Mouse (Mus musculus) liver, embryonic 15.5 days (tissue): ENCODE results near the gene Ccdc92b. TPM values are rescaled to one million over a fixed set of nuclear protein-coding genes. Genes with fewer than 3 reads are reported as not detected.

Experiments
- ATAC-seq: fragments of 200-750 bp; cut with Nextera tagmentation; 2 replicates; pipeline ENCODE4 v1.8.0; 2017; ENCODE audit warnings: moderate number of reproducible peaks, mild to moderate bottlenecking, moderate library complexity; ENCODE audit not compliant: insufficient read depth
- H3K27ac ChIP-seq: fragments of 300-500 bp; sonication (generic); replicated peaks from 2 replicates; pipeline ENCODE4 v1.5.1; 2015; ENCODE audit warnings: mild to moderate bottlenecking, inconsistent platforms
- H3K27me3 ChIP-seq: fragments of 300-500 bp; sonication (generic); 2 replicates; pipeline ENCODE4 v1.6.1; 2015; ENCODE audit warnings: mild to moderate bottlenecking, inconsistent platforms
- H3K36me3 ChIP-seq: fragments of 300-500 bp; sonication (generic); replicated peaks from 2 replicates; pipeline ENCODE4 v1.6.1; 2015; ENCODE audit warnings: moderate library complexity, mild to moderate bottlenecking, inconsistent platforms
- H3K4me1 ChIP-seq: fragments of 300-500 bp; sonication (generic); replicated peaks from 2 replicates; pipeline ENCODE4 v1.6.1; 2015; ENCODE audit warnings: inconsistent platforms
- H3K4me2 ChIP-seq: fragments of 300-500 bp; sonication (generic); 2 replicates; pipeline ENCODE4 v1.6.1; 2015; ENCODE audit warnings: moderate library complexity, mild to moderate bottlenecking, inconsistent platforms
- H3K4me3 ChIP-seq: fragments of 300-500 bp; sonication (generic); replicated peaks from 2 replicates; pipeline ENCODE4 v1.5.1; 2015; ENCODE audit warnings: mild to moderate bottlenecking, inconsistent platforms
- H3K9ac ChIP-seq: fragments of 300-500 bp; sonication (generic); 2 replicates; pipeline ENCODE4 v1.6.1; 2015; ENCODE audit warnings: moderate library complexity, mild to moderate bottlenecking, inconsistent platforms
- H3K9me3 ChIP-seq: fragments of 300-500 bp; sonication (generic); replicated peaks from 2 replicates; pipeline ENCODE4 v1.6.1; 2016; ENCODE audit warnings: inconsistent platforms
- WGBS: fragments of 180-500 bp; shearing (Covaris S2); methylation state at CpG from one replicate; pipeline ENCODE4 v1.1.7; 2015; ENCODE audit warnings: mixed read lengths; ENCODE audit not compliant: insufficient replicate concordance; 5-methylcytosine and 5-hydroxymethylcytosine counted together
- polyA plus RNA-seq: library from polyadenylated mRNA; unstranded; fragments of >200 nt; fragmentation: Nextera tagmentation; extraction: Ambion mirVana; gene quantifications from 2 replicates; pipeline ENCODE4 v1.2.1, GENCODE M21; 2015

Gene Ccdc92b
- polyA plus RNA-seq, 1 experiment from 2014 or later = 13.7 TPM

- no peak overlapping the region for H3K27ac ChIP-seq
- H3K27me3 ChIP-seq = no peaks in the 10 kb centered on the region
- ATAC-seq = no peak
- WGBS = 73% methylated on average over 2 of the region's 2 CpGs
- no peaks in the 10 kb centered on the region for H3K9me3 ChIP-seq
- H3K9ac ChIP-seq = no peak overlapping the region
- H3K4me1 ChIP-seq = peaks cover 12% of the 10 kb centered on the region
- H3K4me3 ChIP-seq = no peak overlapping the region
- H3K36me3 ChIP-seq = peaks cover 88% of the 10 kb centered on the region
- no peak overlapping the region for H3K4me2 ChIP-seq
Measured at GRCm38 (mm10) chr11:74668971-74669370, 49.6 kb downstream of the Ccdc92b start.

- H3K27ac ChIP-seq = no peak overlapping the region
- no peak for ATAC-seq
- no peak overlapping the region for H3K4me3 ChIP-seq
- no peak overlapping the region for H3K9ac ChIP-seq
- H3K4me1 ChIP-seq = peaks cover 23% of the 10 kb centered on the region
- peaks cover 88% of the 10 kb centered on the region for H3K36me3 ChIP-seq
- H3K27me3 ChIP-seq = no peaks in the 10 kb centered on the region
- H3K9me3 ChIP-seq = no peaks in the 10 kb centered on the region
- no peak overlapping the region for H3K4me2 ChIP-seq
Measured at GRCm38 (mm10) chr11:74670151-74670550, 50.7 kb downstream of the Ccdc92b start.

GRCm38 (mm10) chr11:74671013-74671412, 51.6 kb downstream of the Ccdc92b start:
- peaks cover 24% of the 10 kb centered on the region for H3K4me1 ChIP-seq
- no peak overlapping the region for H3K4me2 ChIP-seq
- no peak for ATAC-seq
- 89% methylated on average over 1 of the region's 1 CpGs for WGBS
- H3K27ac ChIP-seq = no peak overlapping the region
- peaks cover 85% of the 10 kb centered on the region for H3K36me3 ChIP-seq
- no peak overlapping the region for H3K4me3 ChIP-seq
- no peak overlapping the region for H3K9ac ChIP-seq
- no peaks in the 10 kb centered on the region for H3K9me3 ChIP-seq
- no peaks in the 10 kb centered on the region for H3K27me3 ChIP-seq

- Histone ChIP-seq H3K27me3 (no peaks in the 10 kb centered on the region), H3K9me3 (no peaks in the 10 kb centered on the region), H3K36me3 (peaks cover 84% of the 10 kb centered on the region), H3K27ac (no peak overlapping the region), H3K4me3 (no peak overlapping the region), H3K4me1 (peaks cover 24% of the 10 kb centered on the region), H3K9ac (no peak overlapping the region), H3K4me2 (no peak overlapping the region)
- ATAC-seq = no peak
- 82% methylated on average over 5 of the region's 5 CpGs for WGBS
Measured at GRCm38 (mm10) chr11:74671839-74672238, 52.4 kb downstream of the Ccdc92b start.

- peak overlapping the region; percentile 73 for H3K27ac ChIP-seq
- 55% methylated on average over 6 of the region's 6 CpGs for WGBS
- no peak overlapping the region for H3K9ac ChIP-seq
- H3K36me3 ChIP-seq = peaks cover 84% of the 10 kb centered on the region
- no peaks in the 10 kb centered on the region for H3K9me3 ChIP-seq
- no peaks in the 10 kb centered on the region for H3K27me3 ChIP-seq
- 0 out of 2 replicates have a peak, but pooled peaks have one; percentile 7 for ATAC-seq
- H3K4me3 ChIP-seq = no peak overlapping the region
- peaks cover 24% of the 10 kb centered on the region for H3K4me1 ChIP-seq
- no peak overlapping the region for H3K4me2 ChIP-seq
Measured at GRCm38 (mm10) chr11:74672901-74673513, 53.6 kb downstream of the Ccdc92b start.

- Histone ChIP-seq H3K36me3 (peaks cover 84% of the 10 kb centered on the region), H3K27me3 (no peaks in the 10 kb centered on the region), H3K27ac (peak overlapping the region; percentile 73), H3K9me3 (no peaks in the 10 kb centered on the region), H3K4me1 (peaks cover 24% of the 10 kb centered on the region), H3K9ac (no peak overlapping the region), H3K4me2 (no peak overlapping the region), H3K4me3 (no peak overlapping the region)
- WGBS = 18% methylated on average over 1 of the region's 1 CpGs
- peak; percentile 90 for ATAC-seq
Measured at GRCm38 (mm10) chr11:74673561-74673960, 54.2 kb downstream of the Ccdc92b start.

- 91% methylated on average over 8 of the region's 8 CpGs for WGBS
- Histone ChIP-seq H3K36me3 (peaks cover 84% of the 10 kb centered on the region), H3K4me1 (peaks cover 24% of the 10 kb centered on the region), H3K27ac (no peak overlapping the region; the same call in 1 of the 2 replicates), H3K4me3 (no peak overlapping the region), H3K27me3 (no peaks in the 10 kb centered on the region), H3K4me2 (no peak overlapping the region), H3K9me3 (no peaks in the 10 kb centered on the region), H3K9ac (no peak overlapping the region)
- ATAC-seq = no peak
Measured at GRCm38 (mm10) chr11:74674713-74675112, 55.3 kb downstream of the Ccdc92b start.

- Histone ChIP-seq H3K27me3 (no peaks in the 10 kb centered on the region), H3K36me3 (peaks cover 84% of the 10 kb centered on the region), H3K9ac (no peak overlapping the region), H3K4me2 (no peak overlapping the region), H3K4me1 (peaks cover 24% of the 10 kb centered on the region), H3K9me3 (no peaks in the 10 kb centered on the region), H3K4me3 (no peak overlapping the region), H3K27ac (no peak overlapping the region)
- ATAC-seq = no peak
- WGBS = 84% methylated on average over 4 of the region's 4 CpGs
Measured at GRCm38 (mm10) chr11:74675156-74675555, 55.8 kb downstream of the Ccdc92b start.

Other genes starting within 250 kb of the Ccdc92b start
- 0.76 and 0.81 TPM in 2 replicates for gene Rap1gap2, start 8.7 kb upstream of the Ccdc92b start, polyA plus RNA-seq
- gene Cluh, start 29.9 kb downstream of the Ccdc92b start, polyA plus RNA-seq = 27.9 and 34.5 TPM in 2 replicates
- 25.4 and 29.4 TPM in 2 replicates for gene Pafah1b1, start 105.1 kb downstream of the Ccdc92b start, polyA plus RNA-seq
- gene Mettl16, start 151.2 kb downstream of the Ccdc92b start, polyA plus RNA-seq = 18.4 and 19.5 TPM in 2 replicates
- 1.4 and 1.5 TPM in 2 replicates for gene Mnt, start 211.3 kb downstream of the Ccdc92b start, polyA plus RNA-seq